In the genomic region with DNA sequence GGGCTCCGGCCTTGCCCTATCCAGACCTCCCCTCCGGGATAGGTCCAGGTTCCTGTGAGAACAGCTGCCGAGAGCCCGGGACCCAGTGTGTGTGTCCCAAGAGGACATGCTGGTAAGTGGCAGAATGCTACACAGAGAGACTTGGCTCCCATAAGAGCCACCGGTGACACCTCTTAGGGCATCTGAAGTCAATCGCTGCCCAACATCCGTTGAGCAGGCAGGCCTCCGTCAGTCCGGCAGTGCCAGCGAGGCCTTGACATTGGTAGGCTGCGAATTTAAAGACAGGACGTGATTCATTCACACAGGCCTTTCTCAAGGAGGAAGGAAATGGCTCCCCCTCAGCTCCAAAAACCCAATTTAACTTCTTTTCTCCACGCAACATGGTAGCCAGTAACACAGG, we compare ENCODE assay signal across 8 mouse cellular contexts. TPM values are rescaled to one million over a fixed set of nuclear protein-coding genes. Genes with fewer than 3 reads are reported as not detected.
A peak's percentile ranks its signal among the peaks of the same experiment; 100 is the strongest.
DNase-seq lines count a peak whose midpoint lies in the region; ATAC-seq and TF ChIP-seq lines count a peak whose summit lies in the region.

No protein-coding gene starts in this region.

- TF ChIP-seq CTCF in lung, embryonic 14.5 days (IDR thresholded peaks at IDR 0.05; ENCODE audit: low read depth): no peak
- TF ChIP-seq CTCF in lung, adult 2 months (IDR thresholded peaks at IDR 0.05; ENCODE audit: insufficient read depth, low read length): no peak

- no peak overlapping the region for H3K4me3 ChIP-seq in lung, embryonic 14.5 days (ENCODE audit: low read depth, low read length)
- no peak overlapping the region for H3K4me3 ChIP-seq in lung, adult 2 months (replicated peaks; ENCODE audit: extremely low read depth, low read depth, low read length)
- H3K4me3 ChIP-seq in heart, embryonic 12.5 days: no peak overlapping the region
- H3K4me3 ChIP-seq in limb, embryonic 10.5 days: no peak overlapping the region
- no peak overlapping the region for H3K4me3 ChIP-seq in stomach, embryonic 14.5 days (ENCODE audit: low read depth, low read length)

- H3K9ac ChIP-seq in lung, embryonic 14.5 days: no peak overlapping the region
- no peak overlapping the region for H3K9ac ChIP-seq in heart, embryonic 12.5 days
- H3K9ac ChIP-seq in stomach, embryonic 14.5 days (replicated peaks; ENCODE audit: low read depth, low read length): no peak overlapping the region

- no peaks in the 10 kb centered on the region for H3K27me3 ChIP-seq in lung, embryonic 14.5 days (ENCODE audit: insufficient read depth, low read length)
- H3K27me3 ChIP-seq in heart, embryonic 12.5 days (replicated peaks): no peaks in the 10 kb centered on the region
- no peaks in the 10 kb centered on the region for H3K27me3 ChIP-seq in limb, embryonic 10.5 days (ENCODE audit: low read depth, poor library complexity, severe bottlenecking)
- no peaks in the 10 kb centered on the region for H3K27me3 ChIP-seq in stomach, embryonic 14.5 days (ENCODE audit: control insufficient read depth, insufficient read depth, low read length)

- peak; percentile 36 for DNase-seq in lung, embryonic 14.5 days
- DNase-seq in lung, adult 2 months: no peak
- DNase-seq in limb, embryonic 10.5 days (ENCODE audit: low spot score): no peak
- DNase-seq in spleen, postnatal 10 days (ENCODE audit: low spot score in 2 of 2): no peak
- DNase-seq in left cerebral cortex, postnatal 25 days (ENCODE audit: low spot score in 2 of 2): no peak
- no peak for DNase-seq in cerebellum, postnatal 25 days

- H3K27ac ChIP-seq in lung, embryonic 14.5 days (ENCODE audit: low read depth): peak overlapping the region; percentile 91
- peak overlapping the region; percentile 69 for H3K27ac ChIP-seq in heart, embryonic 12.5 days (ENCODE audit: poor library complexity, severe bottlenecking)
- peak overlapping the region; percentile 47; the same call in 1 of the 2 replicates for H3K27ac ChIP-seq in limb, embryonic 10.5 days
- peak overlapping the region; percentile 89 for H3K27ac ChIP-seq in stomach, embryonic 14.5 days (ENCODE audit: low read length)

- intact Hi-C loops in left cerebral cortex, postnatal 25 days (cut with DNase I): no loop called here

- H3K4me1 ChIP-seq in lung, embryonic 14.5 days (ENCODE audit: insufficient read depth): peaks cover 15% of the 10 kb centered on the region
- peaks cover 39% of the 10 kb centered on the region for H3K4me1 ChIP-seq in lung, adult 2 months (ENCODE audit: control insufficient read depth, insufficient read depth, low read length)
- peaks cover 46% of the 10 kb centered on the region for H3K4me1 ChIP-seq in heart, embryonic 12.5 days (replicated peaks)
- peaks cover 41% of the 10 kb centered on the region for H3K4me1 ChIP-seq in limb, embryonic 10.5 days
- peaks cover 25% of the 10 kb centered on the region for H3K4me1 ChIP-seq in stomach, embryonic 14.5 days (ENCODE audit: control insufficient read depth, insufficient read depth, low read length)

- no peak for TF ChIP-seq POLR2A in lung, adult 2 months (IDR thresholded peaks at IDR 0.05; ENCODE audit: borderline replicate concordance, extremely low read depth, low read depth, low read length)

- WGBS in lung, embryonic 14.5 days: 75% methylated on average over 13 of the region's 13 CpGs
- 41% methylated on average over 13 of the region's 13 CpGs for WGBS in lung, adult 2 months
- 68% methylated on average over 13 of the region's 13 CpGs for WGBS in heart, embryonic 12.5 days
- WGBS in limb, embryonic 10.5 days: 88% methylated on average over 13 of the region's 13 CpGs
- 81% methylated on average over 13 of the region's 13 CpGs for WGBS in stomach, embryonic 14.5 days

- H3K9me3 ChIP-seq in lung, embryonic 14.5 days (ENCODE audit: low read depth, low read length): no peaks in the 10 kb centered on the region
- no peaks in the 10 kb centered on the region for H3K9me3 ChIP-seq in heart, embryonic 12.5 days (replicated peaks)
- no peaks in the 10 kb centered on the region for H3K9me3 ChIP-seq in limb, embryonic 10.5 days (replicated peaks)
- no peaks in the 10 kb centered on the region for H3K9me3 ChIP-seq in stomach, embryonic 14.5 days (ENCODE audit: control insufficient read depth, low read depth, low read length)

- H3K36me3 ChIP-seq in lung, embryonic 14.5 days (ENCODE audit: insufficient read depth): no peaks in the 10 kb centered on the region
- H3K36me3 ChIP-seq in heart, embryonic 12.5 days: no peaks in the 10 kb centered on the region
- no peaks in the 10 kb centered on the region for H3K36me3 ChIP-seq in limb, embryonic 10.5 days
- no peaks in the 10 kb centered on the region for H3K36me3 ChIP-seq in stomach, embryonic 14.5 days (ENCODE audit: control insufficient read depth, insufficient read depth, low read length)

- no peak for ATAC-seq in lung, embryonic 14.5 days (ENCODE audit: insufficient read depth)
- ATAC-seq in heart, embryonic 12.5 days (ENCODE audit: insufficient number of reproducible peaks, low FRiP score): no peak
- ATAC-seq in stomach, embryonic 14.5 days (ENCODE audit: insufficient number of reproducible peaks, insufficient read depth, low FRiP score, low read depth): no peak

- H3K4me2 ChIP-seq in lung, embryonic 14.5 days: peak overlapping the region; percentile 38; the same call in 1 of the 2 replicates
- no peak overlapping the region for H3K4me2 ChIP-seq in heart, embryonic 12.5 days
- no peak overlapping the region for H3K4me2 ChIP-seq in stomach, embryonic 14.5 days (replicated peaks; ENCODE audit: low read depth, low read length)

RNA-seq across cellular contexts. Expression of gene 2900026A02Rik, which starts 11.1 kb away (rescaled TPM):
- 6.9 TPM in 2 replicates for polyA plus RNA-seq in lung, embryonic 14.5 days (2014; fragmentation: Nextera tagmentation; extraction: Ambion mirVana)
- polyA plus RNA-seq in lung, adult 2 months (2012; rRNA removed): 29.0 and 32.0 TPM in 2 replicates
- 20.0 and 22.8 TPM in 2 replicates for polyA plus RNA-seq in heart, embryonic 12.5 days (2016; fragmentation: Nextera tagmentation; extraction: Ambion mirVana)
- polyA plus RNA-seq in limb, embryonic 10.5 days (2016; fragmentation: Nextera tagmentation; extraction: Ambion mirVana): 2.5 and 2.9 TPM in 2 replicates
- 9.2 and 10.2 TPM in 2 replicates for polyA plus RNA-seq in stomach, embryonic 14.5 days (2014; fragmentation: Nextera tagmentation; extraction: Ambion mirVana)
- 10 to 100 TPM; 39.0 to 44.7 TPM for total RNA-seq in left cerebral cortex, postnatal 25 days (2021)

RNA-seq across cellular contexts. Expression of gene Tmem211, which starts 16.8 kb away (rescaled TPM):
- polyA plus RNA-seq in lung, embryonic 14.5 days (2014; fragmentation: Nextera tagmentation; extraction: Ambion mirVana): not detected in 2 replicates
- polyA plus RNA-seq in lung, adult 2 months (2012; rRNA removed): 0.08 TPM in 1 of 2 replicates, not detected in the other
- not detected in 2 replicates for polyA plus RNA-seq in heart, embryonic 12.5 days (2016; fragmentation: Nextera tagmentation; extraction: Ambion mirVana)
- not detected in 2 replicates for polyA plus RNA-seq in limb, embryonic 10.5 days (2016; fragmentation: Nextera tagmentation; extraction: Ambion mirVana)
- polyA plus RNA-seq in stomach, embryonic 14.5 days (2014; fragmentation: Nextera tagmentation; extraction: Ambion mirVana): not detected in 2 replicates
- total RNA-seq in left cerebral cortex, postnatal 25 days (2021): not detected
